In the genomic region with DNA sequence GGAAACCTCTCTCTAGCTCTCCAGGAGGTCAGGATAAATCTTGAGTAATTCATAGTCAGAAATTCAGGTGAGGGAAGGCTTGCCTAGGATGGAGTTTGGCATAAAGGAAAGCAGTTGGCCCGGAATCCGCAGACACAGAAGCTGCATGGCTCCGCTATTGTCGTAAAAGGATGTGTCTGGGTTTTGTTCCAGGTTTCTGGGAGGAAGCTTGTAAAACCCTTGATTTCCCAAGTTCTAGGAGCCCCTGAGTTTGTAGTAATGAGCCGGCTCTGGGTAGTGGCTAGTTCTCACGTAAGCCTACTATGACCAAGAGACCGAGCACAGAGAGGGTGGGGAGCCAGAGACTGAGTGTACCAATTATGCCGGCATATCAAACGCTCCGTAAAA, we compare ENCODE assay signal across 8 mouse cellular contexts. TPM values are rescaled to one million over a fixed set of nuclear protein-coding genes. Genes with fewer than 3 reads are reported as not detected.
A peak's percentile ranks its signal among the peaks of the same experiment; 100 is the strongest.
DNase-seq lines count a peak whose midpoint lies in the region; ATAC-seq and TF ChIP-seq lines count a peak whose summit lies in the region.
"Had no signal": no experiment of that assay in that cellular context is flagged by ENCODE, and none has a peak within 500 bp of the region (broad histone marks: within the 10 kb centered on the region; RNA-seq: fewer than 3 reads in every experiment).

No protein-coding gene starts in this region.

- ATAC-seq in forebrain, embryonic 14.5 days: no peak
- peak; percentile 12; the same call in 1 of the 2 replicates for ATAC-seq in limb, embryonic 14.5 days (ENCODE audit: low FRiP score, low read depth)
- ATAC-seq in stomach, embryonic 14.5 days (ENCODE audit: insufficient number of reproducible peaks, insufficient read depth, low FRiP score, low read depth): no peak

- H3K9ac ChIP-seq in forebrain, embryonic 14.5 days (ENCODE audit: low read length): peak overlapping the region; percentile 38
- no peak overlapping the region; the same call in 1 of the 2 replicates for H3K9ac ChIP-seq in limb, embryonic 14.5 days (ENCODE audit: low read depth, low read length, severe bottlenecking)
- H3K9ac ChIP-seq in stomach, embryonic 14.5 days (replicated peaks; ENCODE audit: low read depth, low read length): no peak overlapping the region

- no peak overlapping the region for H3K4me3 ChIP-seq in left cerebral cortex, adult 2 months
- H3K4me3 ChIP-seq in forebrain, embryonic 14.5 days (ENCODE audit: low read depth, low read length): peak overlapping the region; percentile 16; the same call in 1 of the 2 replicates
- peak overlapping the region; percentile 23 for H3K4me3 ChIP-seq in limb, embryonic 14.5 days (replicated peaks; ENCODE audit: low read length)
- H3K4me3 ChIP-seq in stomach, embryonic 14.5 days (ENCODE audit: low read depth, low read length): 0 out of 2 replicates have a peak overlapping the region, but pooled peaks have one; percentile 18
- H3K4me3 ChIP-seq in lung, adult 2 months (replicated peaks; ENCODE audit: extremely low read depth, low read depth, low read length): no peak overlapping the region

- H3K4me2 ChIP-seq in forebrain, embryonic 14.5 days (ENCODE audit: low read length): peak overlapping the region; percentile 48
- H3K4me2 ChIP-seq in limb, embryonic 14.5 days (replicated peaks; ENCODE audit: low read depth, low read length, severe bottlenecking): peak overlapping the region; percentile 49
- peak overlapping the region; percentile 41 for H3K4me2 ChIP-seq in stomach, embryonic 14.5 days (replicated peaks; ENCODE audit: low read depth, low read length)

- no peaks in the 10 kb centered on the region for H3K27me3 ChIP-seq in forebrain, embryonic 14.5 days (replicated peaks; ENCODE audit: control insufficient read depth, insufficient read depth, low read length)
- H3K27me3 ChIP-seq in limb, embryonic 14.5 days (ENCODE audit: control insufficient read depth, insufficient read depth, low read length): no peaks in the 10 kb centered on the region
- no peaks in the 10 kb centered on the region for H3K27me3 ChIP-seq in stomach, embryonic 14.5 days (ENCODE audit: control insufficient read depth, insufficient read depth, low read length)

- intact Hi-C loops in left cerebral cortex, adult 2 months (cut with DNase I): loop anchor here (5.0 kb wide), 2 partner anchors 135 to 270 kb away; no protein-coding TSS in a partner anchor

- WGBS in forebrain, embryonic 14.5 days: 13% methylated on average over 10 of the region's 10 CpGs
- 12% methylated on average over 10 of the region's 10 CpGs for WGBS in limb, embryonic 14.5 days
- 40% methylated on average over 10 of the region's 10 CpGs for WGBS in stomach, embryonic 14.5 days
- WGBS in lung, adult 2 months: 37% methylated on average over 10 of the region's 10 CpGs

- no peak for TF ChIP-seq POLR2A in limb, embryonic 14.5 days (IDR thresholded peaks at IDR 0.05; ENCODE audit: borderline replicate concordance, extremely low read depth, insufficient read depth, insufficient read length)
- TF ChIP-seq POLR2A in lung, adult 2 months (IDR thresholded peaks at IDR 0.05; ENCODE audit: borderline replicate concordance, extremely low read depth, low read depth, low read length): no peak

- DNase-seq in left cerebral cortex, adult 2 months (ENCODE audit: extremely low spot score in 1 of 2, low spot score in 2 of 2): no peak
- no peak for DNase-seq in left cerebral cortex, adult 8-10 months (ENCODE audit: low spot score in 2 of 2)
- peak; percentile 58 for DNase-seq in forebrain, embryonic 14.5 days (ENCODE audit: low spot score)
- peak; percentile 18 for DNase-seq in limb, embryonic 14.5 days (ENCODE audit: low spot score)
- no peak for DNase-seq in urinary bladder, postnatal 36 days (ENCODE audit: low spot score in 2 of 2)
- DNase-seq in lung, adult 2 months: no peak
- DNase-seq: layer of hippocampus, adult 9-11 months had no signal

- no peaks in the 10 kb centered on the region for H3K36me3 ChIP-seq in forebrain, embryonic 14.5 days (ENCODE audit: control insufficient read depth, insufficient read depth, low read length)
- H3K36me3 ChIP-seq in limb, embryonic 14.5 days (ENCODE audit: control insufficient read depth, insufficient read depth, low read length): no peaks in the 10 kb centered on the region
- no peaks in the 10 kb centered on the region for H3K36me3 ChIP-seq in stomach, embryonic 14.5 days (ENCODE audit: control insufficient read depth, insufficient read depth, low read length)

- no peak for TF ChIP-seq CTCF in left cerebral cortex, adult 2 months (IDR thresholded peaks at IDR 0.05)
- TF ChIP-seq CTCF in lung, adult 2 months (IDR thresholded peaks at IDR 0.05; ENCODE audit: insufficient read depth, low read length): no peak

- peaks cover 8% of the 10 kb centered on the region; the same call in 1 of the 2 replicates for H3K4me1 ChIP-seq in forebrain, embryonic 14.5 days (ENCODE audit: control insufficient read depth, insufficient read depth, low read length)
- H3K4me1 ChIP-seq in limb, embryonic 14.5 days (ENCODE audit: control insufficient read depth, insufficient read depth, low read length): peaks cover 15% of the 10 kb centered on the region
- H3K4me1 ChIP-seq in stomach, embryonic 14.5 days (ENCODE audit: control insufficient read depth, insufficient read depth, low read length): peaks cover 6% of the 10 kb centered on the region; the same call in 1 of the 2 replicates
- H3K4me1 ChIP-seq in lung, adult 2 months (ENCODE audit: control insufficient read depth, insufficient read depth, low read length): peaks cover 3% of the 10 kb centered on the region

- H3K9me3 ChIP-seq in forebrain, embryonic 14.5 days (replicated peaks; ENCODE audit: control insufficient read depth, low read length): no peaks in the 10 kb centered on the region
- H3K9me3 ChIP-seq in limb, embryonic 14.5 days (ENCODE audit: control insufficient read depth, low read length): no peaks in the 10 kb centered on the region
- H3K9me3 ChIP-seq in stomach, embryonic 14.5 days (ENCODE audit: control insufficient read depth, low read depth, low read length): no peaks in the 10 kb centered on the region

- H3K27ac ChIP-seq in left cerebral cortex, adult 2 months: peak overlapping the region; percentile 77
- peak overlapping the region; percentile 53 for H3K27ac ChIP-seq in forebrain, embryonic 14.5 days (ENCODE audit: low read depth, low read length)
- 0 out of 2 replicates have a peak overlapping the region, but pooled peaks have one; percentile 13 for H3K27ac ChIP-seq in limb, embryonic 14.5 days (replicated peaks; ENCODE audit: low read depth, low read length)
- H3K27ac ChIP-seq in stomach, embryonic 14.5 days (ENCODE audit: low read length): no peak overlapping the region

RNA-seq across cellular contexts. Expression of a gene that starts 52.7 kb away (rescaled TPM):
- total RNA-seq in left cerebral cortex, adult 2 months (2021): not detected
- total RNA-seq in left cerebral cortex, adult 8-10 months (2022): not detected
- not detected in 2 replicates for polyA plus RNA-seq in forebrain, embryonic 14.5 days (2014; fragmentation: Nextera tagmentation; extraction: Ambion mirVana)
- polyA plus RNA-seq in limb, embryonic 14.5 days (2012; rRNA removed): not detected in 2 replicates
- not detected in 2 replicates for polyA plus RNA-seq in limb, embryonic 14.5 days (2014; fragmentation: Nextera tagmentation; extraction: Ambion mirVana)
- polyA plus RNA-seq in stomach, embryonic 14.5 days (2014; fragmentation: Nextera tagmentation; extraction: Ambion mirVana): not detected in 2 replicates
- not detected in 2 replicates for polyA plus RNA-seq in lung, adult 2 months (2012; rRNA removed)

Comparison
In these comparisons a context has a peak if more than half of its experiments do, and no peak if none do; other contexts are left out.
1. DNase-seq: peak in forebrain, embryonic 14.5 days (single experiment) and limb, embryonic 14.5 days (single experiment); none in left cerebral cortex, adult 2 months (0 of 2), left cerebral cortex, adult 8-10 months (0 of 2), urinary bladder, postnatal 36 days (0 of 2) and lung, adult 2 months (single experiment).
2. H3K4me3 ChIP-seq: peak in forebrain, embryonic 14.5 days (single experiment), limb, embryonic 14.5 days (single experiment) and stomach, embryonic 14.5 days (single experiment); none in left cerebral cortex, adult 2 months (single experiment) and lung, adult 2 months (single experiment).
3. Peak in every context shown above with its lines, with median percentiles within 50 percentile points of each other: H3K4me2 ChIP-seq.